ENCODE assay signal across 9 mouse cellular contexts in genomic region chr10:53462449-53463308, GRCm38 (mm10).
A peak's percentile ranks its signal among the peaks of the same experiment; 100 is the strongest.
DNase-seq lines count a peak whose midpoint lies in the region; ATAC-seq and TF ChIP-seq lines count a peak whose summit lies in the region.
"Had no signal": no experiment of that assay in that cellular context is flagged by ENCODE, and none has a peak within 500 bp of the region (broad histone marks: within the 10 kb centered on the region; RNA-seq: fewer than 3 reads in every experiment).

No protein-coding gene starts in this region.

- peaks cover 18% of the 10 kb centered on the region for H3K4me1 ChIP-seq in kidney, embryonic 15.5 days
- H3K4me1 ChIP-seq in hindbrain, embryonic 13.5 days (replicated peaks), result peaks cover 13% of the 10 kb centered on the region
- peaks cover 6% of the 10 kb centered on the region; the same call in 1 of the 2 replicates for H3K4me1 ChIP-seq in neural tube, embryonic 14.5 days (ENCODE audit: control insufficient read depth, insufficient read depth, low read length)

- 44% methylated on average over 15 of the region's 15 CpGs for WGBS in kidney, embryonic 15.5 days
- 18% methylated on average over 15 of the region's 15 CpGs for WGBS in hindbrain, embryonic 13.5 days
- 18% methylated on average over 15 of the region's 15 CpGs for WGBS in neural tube, embryonic 14.5 days

- H3K9ac ChIP-seq in kidney, embryonic 15.5 days, result no peak overlapping the region
- H3K9ac ChIP-seq in hindbrain, embryonic 13.5 days, result peak overlapping the region; percentile 36
- H3K9ac ChIP-seq in neural tube, embryonic 14.5 days (replicated peaks; ENCODE audit: low read depth, low read length), result peak overlapping the region; percentile 28; the same call in 1 of the 2 replicates
- H3K9ac ChIP-seq: liver, embryonic 14.5 days had no signal

- H3K27me3 ChIP-seq in kidney, embryonic 15.5 days, result no peaks in the 10 kb centered on the region
- H3K27me3 ChIP-seq in hindbrain, embryonic 13.5 days, result no peaks in the 10 kb centered on the region
- no peaks in the 10 kb centered on the region for H3K27me3 ChIP-seq in neural tube, embryonic 14.5 days (ENCODE audit: control insufficient read depth, insufficient read depth, low read length)

- no peaks in the 10 kb centered on the region for H3K36me3 ChIP-seq in kidney, embryonic 15.5 days
- no peaks in the 10 kb centered on the region for H3K36me3 ChIP-seq in hindbrain, embryonic 13.5 days
- H3K36me3 ChIP-seq in neural tube, embryonic 14.5 days (ENCODE audit: control insufficient read depth, insufficient read depth, low read length), result no peaks in the 10 kb centered on the region

- no peak overlapping the region for H3K27ac ChIP-seq in kidney, embryonic 15.5 days
- peak overlapping the region; percentile 87 for H3K27ac ChIP-seq in gastrocnemius, adult 2 months
- 0 out of 2 replicates have a peak overlapping the region, but pooled peaks have one; percentile 14 for H3K27ac ChIP-seq in hindbrain, embryonic 13.5 days
- peak overlapping the region; percentile 39; the same call in 1 of the 2 replicates for H3K27ac ChIP-seq in neural tube, embryonic 14.5 days (ENCODE audit: low read depth, low read length)
- H3K27ac ChIP-seq: liver, embryonic 14.5 days had no signal

- no peak overlapping the region for H3K4me2 ChIP-seq in kidney, embryonic 15.5 days
- H3K4me2 ChIP-seq in hindbrain, embryonic 13.5 days, result peak overlapping the region; percentile 43
- peak overlapping the region; percentile 41 for H3K4me2 ChIP-seq in neural tube, embryonic 14.5 days (ENCODE audit: low read depth, low read length)

- TF ChIP-seq CTCF in gastrocnemius, adult 2 months (IDR thresholded peaks at IDR 0.05), result no peak

- ATAC-seq in kidney, embryonic 15.5 days (replicated peaks; ENCODE audit: low FRiP score), result no peak
- ATAC-seq in hindbrain, embryonic 13.5 days (ENCODE audit: low FRiP score), result peak; percentile 86
- ATAC-seq in neural tube, embryonic 14.5 days (ENCODE audit: low read depth), result peak; percentile 79

- H3K4me3 ChIP-seq in kidney, embryonic 15.5 days (replicated peaks), result no peak overlapping the region
- peak overlapping the region; percentile 63 for H3K4me3 ChIP-seq in gastrocnemius, adult 2 months
- H3K4me3 ChIP-seq in hindbrain, embryonic 13.5 days, result 0 out of 2 replicates have a peak overlapping the region, but pooled peaks have one; percentile 1
- no peak overlapping the region for H3K4me3 ChIP-seq in neural tube, embryonic 14.5 days (ENCODE audit: low read depth, low read length)

- H3K9me3 ChIP-seq in kidney, embryonic 15.5 days (replicated peaks), result no peaks in the 10 kb centered on the region
- no peaks in the 10 kb centered on the region for H3K9me3 ChIP-seq in hindbrain, embryonic 13.5 days
- no peaks in the 10 kb centered on the region for H3K9me3 ChIP-seq in neural tube, embryonic 14.5 days (ENCODE audit: control insufficient read depth, low read length)

- peak; percentile 14 for DNase-seq in kidney, postnatal 36 days
- peak; percentile 79 for DNase-seq in gastrocnemius, adult 2 months
- DNase-seq in left cerebral cortex, postnatal 10 days (ENCODE audit: extremely low spot score in 1 of 2, low spot score in 2 of 2), result no peak
- DNase-seq in spleen, adult 12 weeks (ENCODE audit: low spot score), result no peak
- no peak for DNase-seq in B cell, adult 2 months

- intact Hi-C loops in gastrocnemius, adult 2 months (cut with DNase I), result loop anchor here (2.0 to 5.0 kb wide), 2 partner anchors 28 to 65 kb away; no protein-coding TSS in a partner anchor
- intact Hi-C loops in left cerebral cortex, postnatal 10 days (cut with DNase I), result no loop called here

Comparison
In these comparisons a context has a peak if more than half of its experiments do, and no peak if none do; other contexts are left out.
1. DNase-seq: peak in kidney, postnatal 36 days (2 of 2) and gastrocnemius, adult 2 months (single experiment); none in left cerebral cortex, postnatal 10 days (0 of 2), spleen, adult 12 weeks (single experiment) and B cell, adult 2 months (0 of 2).
2. H3K4me3 ChIP-seq: peak in gastrocnemius, adult 2 months (single experiment) and hindbrain, embryonic 13.5 days (single experiment); none in kidney, embryonic 15.5 days (single experiment) and neural tube, embryonic 14.5 days (single experiment).